Mouse (Mus musculus) intestine, embryonic 14.5 days (tissue): ENCODE results near the gene Creb5. TPM values are rescaled to one million over a fixed set of nuclear protein-coding genes. Genes with fewer than 3 reads are reported as not detected.

Experiments
- ATAC-seq: fragments of 200-750 bp; cut with Nextera tagmentation; replicated peaks from 2 replicates; pipeline ENCODE4 v1.8.0; 2017; ENCODE audit warnings: low read depth, moderate number of reproducible peaks, moderate TSS enrichment, moderate library complexity; ENCODE audit not compliant: low FRiP score, low TSS enrichment
- DNase-seq: peaks from one replicate; pipeline ENCODE4 v3.0.0-alpha.2; 2018; ENCODE audit warnings: low spot score
- H3K27ac ChIP-seq: fragments of 300-500 bp; sonication (generic); 2 replicates; pipeline ENCODE4 v1.5.1; 2014; ENCODE audit warnings: low read depth, mild to moderate bottlenecking, control low read depth
- H3K27me3 ChIP-seq: fragments of 300-500 bp; sonication (generic); replicated peaks from 2 replicates; pipeline ENCODE4 v1.6.1; 2014; ENCODE audit warnings: low read length, control low read depth; ENCODE audit not compliant: control insufficient read depth, insufficient read depth
- H3K36me3 ChIP-seq: fragments of 300-500 bp; sonication (generic); 2 replicates; pipeline ENCODE4 v1.6.1; 2014; ENCODE audit warnings: low read length, control low read depth; ENCODE audit not compliant: control insufficient read depth, insufficient read depth
- H3K4me1 ChIP-seq: fragments of 300-500 bp; sonication (generic); replicated peaks from 2 replicates; pipeline ENCODE4 v1.6.1; 2014; ENCODE audit warnings: low read length, control low read depth, mixed read lengths; ENCODE audit not compliant: control insufficient read depth, insufficient read depth
- H3K4me2 ChIP-seq: fragments of 300-500 bp; sonication (generic); 2 replicates; pipeline ENCODE4 v1.6.1; 2014; ENCODE audit warnings: low read length
- H3K4me3 ChIP-seq: fragments of 300-500 bp; sonication (generic); 2 replicates; pipeline ENCODE4 v1.5.1; 2014; ENCODE audit warnings: low read depth, low read length, control low read depth, mixed read lengths
- H3K9ac ChIP-seq: fragments of 300-500 bp; sonication (generic); 2 replicates; pipeline ENCODE4 v1.6.1; 2014; ENCODE audit warnings: mild to moderate bottlenecking, low read length
- H3K9me3 ChIP-seq: fragments of 300-500 bp; sonication (generic); 2 replicates; pipeline ENCODE4 v1.6.1; 2016; ENCODE audit warnings: low read length, control low read depth; ENCODE audit not compliant: control insufficient read depth
- WGBS: fragments of 180-500 bp; shearing (Covaris S2); extraction: QIAGEN DNeasy Blood & Tissue Kit; methylation state at CpG from one replicate; pipeline ENCODE4 v1.1.7; 2014; 5-methylcytosine and 5-hydroxymethylcytosine counted together
- polyA plus RNA-seq: library from polyadenylated mRNA; unstranded; fragments of >200 nt; fragmentation: Nextera tagmentation; extraction: Ambion mirVana; gene quantifications from 2 replicates; pipeline ENCODE4 v1.2.1, GENCODE M21; 2014

Gene Creb5
- polyA plus RNA-seq, 1 experiment from 2014 or later = 5.3 TPM

- Histone ChIP-seq H3K4me1 (peaks cover 14% of the 10 kb centered on the region), H3K4me3 (no peak overlapping the region), H3K9ac (no peak overlapping the region), H3K36me3 (no peaks in the 10 kb centered on the region), H3K27ac (no peak overlapping the region), H3K9me3 (no peaks in the 10 kb centered on the region), H3K27me3 (no peaks in the 10 kb centered on the region), H3K4me2 (no peak overlapping the region)
- ATAC-seq = no peak
- WGBS = 85% methylated on average over 4 of the region's 4 CpGs
- DNase-seq = no peak
Measured at GRCm38 (mm10) chr6:53570906-53571305, 283.8 kb downstream of the Creb5 start.

DNA sequence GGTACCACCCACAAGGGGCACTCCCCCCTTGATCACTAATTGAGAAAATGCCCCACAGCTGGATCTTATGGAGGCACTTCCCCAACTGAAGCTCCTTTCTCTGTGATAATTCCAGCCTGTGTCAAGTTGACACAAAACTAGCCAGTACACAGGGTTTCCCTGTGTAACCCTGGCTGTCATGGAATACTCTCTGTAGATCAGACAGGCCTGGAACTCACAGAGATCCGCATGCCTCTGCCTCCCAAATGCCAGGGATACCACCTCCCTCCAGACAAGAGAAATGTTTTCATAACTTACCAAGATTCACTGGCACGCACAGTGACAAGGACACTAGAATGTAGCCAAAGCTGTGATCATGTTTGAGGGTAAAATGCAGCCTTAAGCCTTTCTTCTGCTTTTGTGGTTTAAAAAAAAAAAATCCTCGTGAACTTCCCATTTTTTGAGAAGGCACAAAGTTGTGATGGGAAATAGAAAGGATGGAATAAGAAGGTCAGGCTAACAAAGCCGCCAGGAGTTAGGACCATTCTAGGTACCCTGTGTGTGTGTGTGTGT lies 284.6 kb downstream of the Creb5 start:
- Histone ChIP-seq H3K27ac (no peak overlapping the region), H3K27me3 (no peaks in the 10 kb centered on the region), H3K4me3 (no peak overlapping the region), H3K4me2 (no peak overlapping the region), H3K36me3 (no peaks in the 10 kb centered on the region), H3K9me3 (no peaks in the 10 kb centered on the region), H3K4me1 (peaks cover 14% of the 10 kb centered on the region), H3K9ac (no peak overlapping the region)
- no peak for DNase-seq
- 90% methylated on average over 4 of the region's 4 CpGs for WGBS
- ATAC-seq = no peak

DNA sequence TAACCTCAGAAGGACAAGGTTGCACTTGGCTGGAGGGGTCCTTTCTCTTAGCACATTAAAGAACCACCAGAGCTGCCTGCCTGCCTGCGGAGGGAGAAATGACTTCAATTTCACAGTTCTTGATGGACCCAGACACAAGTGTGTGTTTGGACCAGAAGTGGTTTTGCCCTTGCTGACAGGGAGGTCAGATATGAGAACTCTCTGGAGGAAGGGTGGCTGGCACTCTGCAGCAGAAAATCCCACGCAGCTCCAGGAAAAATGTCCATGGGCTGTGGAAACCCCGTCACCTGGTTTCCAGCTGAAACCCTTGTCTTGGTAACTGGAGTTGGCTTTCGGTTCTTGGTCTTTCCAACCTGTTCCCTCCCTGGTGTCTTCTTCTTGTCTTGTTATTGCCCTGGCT lies 285.4 kb downstream of the Creb5 start:
- Histone ChIP-seq H3K27me3 (no peaks in the 10 kb centered on the region), H3K9ac (no peak overlapping the region)

DNA sequence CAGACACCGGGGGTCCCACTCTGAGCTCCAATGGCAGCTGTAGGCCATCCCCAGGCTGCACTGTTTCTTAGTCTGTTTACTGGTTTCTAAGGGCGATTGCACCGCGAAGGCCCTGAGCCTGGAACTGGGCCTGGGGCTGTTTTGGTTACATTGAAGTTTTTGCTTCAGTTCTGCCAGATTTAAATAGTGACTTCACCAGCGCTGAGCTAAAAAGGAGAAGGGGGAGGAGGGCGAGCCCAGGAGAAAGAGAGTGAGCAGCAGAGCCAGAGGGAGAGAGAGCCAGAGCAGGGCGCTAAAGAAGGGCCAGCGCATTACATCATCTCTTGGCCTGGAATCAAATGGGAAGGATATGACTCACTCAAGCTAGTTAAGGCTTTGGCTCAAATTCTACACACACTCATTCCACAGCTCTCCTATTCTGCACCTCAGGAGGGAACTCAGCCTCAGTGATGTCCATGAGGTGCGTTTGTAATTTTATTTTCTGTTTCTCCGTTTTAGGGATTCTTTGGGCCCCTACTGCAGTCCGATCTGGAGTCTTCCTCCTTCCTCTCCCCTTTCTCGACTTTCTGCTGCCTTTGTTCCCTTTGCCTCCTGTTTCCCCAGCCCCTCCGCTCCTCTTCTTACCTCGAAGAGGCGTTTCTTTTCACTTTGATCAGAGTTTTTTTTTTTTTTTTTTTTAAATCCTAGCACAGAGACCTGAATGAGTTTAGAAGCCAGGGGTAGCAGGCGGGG lies 286.1 kb downstream of the Creb5 start:
- Histone ChIP-seq H3K27ac (peak overlapping the region; percentile 82), H3K4me2 (peak overlapping the region; percentile 51), H3K4me3 (peak overlapping the region; percentile 34), H3K9ac (peak overlapping the region; percentile 53), H3K27me3 (no peaks in the 10 kb centered on the region), H3K4me1 (peaks cover 14% of the 10 kb centered on the region), H3K36me3 (no peaks in the 10 kb centered on the region), H3K9me3 (no peaks in the 10 kb centered on the region)
- 5% methylated on average over 15 of the region's 16 CpGs for WGBS
- DNase-seq (peak; percentile 82), ATAC-seq (peak; percentile 86)

More for the DNA sequence above, 285.4 kb downstream of the Creb5 start:
- Histone ChIP-seq H3K27ac (peak overlapping the region; percentile 82), H3K4me3 (no peak overlapping the region), H3K4me1 (peaks cover 14% of the 10 kb centered on the region), H3K9me3 (no peaks in the 10 kb centered on the region), H3K4me2 (peak overlapping the region; percentile 51; the same call in 1 of the 2 replicates), H3K36me3 (no peaks in the 10 kb centered on the region)
- ATAC-seq (no peak), DNase-seq (no peak)
- 84% methylated on average over 4 of the region's 4 CpGs for WGBS

- DNase-seq (no peak), ATAC-seq (no peak)
- H3K36me3 ChIP-seq = no peaks in the 10 kb centered on the region
- H3K4me1 ChIP-seq = peaks cover 14% of the 10 kb centered on the region
- H3K27me3 ChIP-seq = no peaks in the 10 kb centered on the region
- H3K9me3 ChIP-seq = no peaks in the 10 kb centered on the region
- peak overlapping the region; percentile 82 for H3K27ac ChIP-seq
- H3K4me2 ChIP-seq = peak overlapping the region; percentile 51
- peak overlapping the region; percentile 34 for H3K4me3 ChIP-seq
- WGBS = 2% methylated on average over 6 of the region's 6 CpGs
- H3K9ac ChIP-seq = peak overlapping the region; percentile 53
Measured at GRCm38 (mm10) chr6:53573711-53574065, 286.6 kb downstream of the Creb5 start.

GRCm38 (mm10) chr6:53574097-53574496 lies 287.0 kb downstream of the Creb5 start:
- Histone ChIP-seq H3K9ac (peak overlapping the region; percentile 53), H3K4me3 (peak overlapping the region; percentile 34), H3K4me2 (peak overlapping the region; percentile 51), H3K4me1 (peaks cover 14% of the 10 kb centered on the region), H3K27me3 (no peaks in the 10 kb centered on the region), H3K27ac (no peak overlapping the region), H3K9me3 (no peaks in the 10 kb centered on the region), H3K36me3 (no peaks in the 10 kb centered on the region)
- 44% methylated on average over 12 of the region's 12 CpGs for WGBS
- ATAC-seq (no peak), DNase-seq (no peak)

DNA sequence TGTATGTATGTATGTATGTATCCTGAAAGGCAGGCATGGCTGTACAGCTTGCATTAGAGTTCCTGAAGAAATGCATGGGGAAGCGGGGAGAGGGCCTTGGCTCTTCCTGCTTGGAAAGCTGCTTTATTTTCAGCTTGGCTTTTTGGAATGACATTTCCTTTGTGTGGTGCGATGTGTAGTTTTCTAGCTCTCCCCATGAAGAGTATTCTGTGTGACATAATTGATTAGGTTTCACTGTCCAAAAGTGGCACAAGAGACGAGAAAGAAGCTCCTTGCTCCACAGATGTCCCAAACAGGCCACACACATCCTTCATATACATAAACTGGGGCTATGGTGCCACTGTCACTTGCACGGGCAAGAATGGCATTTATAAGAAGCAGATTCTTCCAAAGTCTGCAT lies 288.1 kb downstream of the Creb5 start:
- H3K27me3 ChIP-seq = no peaks in the 10 kb centered on the region
- no peaks in the 10 kb centered on the region for H3K9me3 ChIP-seq
- peaks cover 10% of the 10 kb centered on the region for H3K4me1 ChIP-seq
- DNase-seq = no peak
- 0 out of 2 replicates have a peak overlapping the region, but pooled peaks have one; percentile 51 for H3K4me2 ChIP-seq
- no peaks in the 10 kb centered on the region for H3K36me3 ChIP-seq
- no peak for ATAC-seq
- H3K27ac ChIP-seq = no peak overlapping the region
- no peak overlapping the region for H3K4me3 ChIP-seq
- no peak overlapping the region for H3K9ac ChIP-seq
- WGBS = 77% methylated on average over 4 of the region's 4 CpGs

- Histone ChIP-seq H3K27me3 (no peaks in the 10 kb centered on the region), H3K4me2 (no peak overlapping the region), H3K4me1 (peaks cover 10% of the 10 kb centered on the region), H3K36me3 (no peaks in the 10 kb centered on the region), H3K9ac (no peak overlapping the region), H3K4me3 (no peak overlapping the region), H3K9me3 (no peaks in the 10 kb centered on the region), H3K27ac (no peak overlapping the region)
- 97% methylated on average over 3 of the region's 3 CpGs for whole genome bisulfite sequencing
- DNase-seq (no peak), ATAC-seq (no peak)
Measured at GRCm38 (mm10) chr6:53575836-53576235, 288.8 kb downstream of the Creb5 start.

GRCm38 (mm10) chr6:53576841-53577240 lies 289.8 kb downstream of the Creb5 start:
- no peak overlapping the region for H3K4me2 ChIP-seq
- ATAC-seq (no peak), DNase-seq (no peak)
- H3K36me3 ChIP-seq = no peaks in the 10 kb centered on the region
- H3K27ac ChIP-seq = no peak overlapping the region
- H3K9ac ChIP-seq = no peak overlapping the region
- H3K4me3 ChIP-seq = no peak overlapping the region
- H3K9me3 ChIP-seq = no peaks in the 10 kb centered on the region
- H3K4me1 ChIP-seq = peaks cover 10% of the 10 kb centered on the region
- no peaks in the 10 kb centered on the region for H3K27me3 ChIP-seq
- WGBS = 79% methylated on average over 6 of the region's 6 CpGs
